Mouse (Mus musculus) left cerebral cortex, postnatal 14 days (tissue): ENCODE results near the gene L1cam. TPM values are rescaled to one million over a fixed set of nuclear protein-coding genes. Genes with fewer than 3 reads are reported as not detected.

ENCODE experiments used
- DNase-seq, 2 experiments: peaks; one replicate each; pipeline ENCODE4 v3.0.0; 2021 to 2022; ENCODE audit warnings: low spot score in 2 of 2, mixed read lengths in 1 of 2
- intact Hi-C: fragments of 180-260 bp; cut with DNase I; formaldehyde crosslinking; loops from one replicate; pipeline ENCODE4 v1.15.1; 2025
- total RNA-seq, 2 experiments: library from RNA; stranded (reverse); gene quantifications; 2 replicates each; pipeline ENCODE4 v1.2.3; 2021

Gene L1cam
- total RNA-seq, 2 experiments from 2014 or later = 240 to 245 TPM

DNA sequence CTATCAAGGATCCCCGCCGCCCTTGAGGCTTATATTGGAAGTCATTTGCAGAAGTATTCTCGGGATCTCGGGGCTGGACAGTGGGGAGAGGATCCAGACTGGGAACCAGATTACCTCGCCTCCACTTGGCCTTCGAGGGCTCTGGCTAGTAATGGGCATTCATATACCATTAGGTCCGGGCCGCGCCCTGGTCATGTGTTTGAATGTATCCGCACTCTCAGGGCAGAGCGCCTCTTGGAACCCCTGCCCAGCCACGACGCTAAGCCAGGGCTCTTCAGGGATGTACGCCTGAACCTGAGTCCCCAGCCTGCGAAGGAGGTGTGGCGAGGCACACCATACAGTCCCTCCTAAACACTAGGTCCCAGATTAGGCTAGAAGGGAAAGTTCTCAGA is 14.9 kb downstream of the L1cam start:
- DNase-seq = no peak
- intact Hi-C loops = no loop called here

DNA sequence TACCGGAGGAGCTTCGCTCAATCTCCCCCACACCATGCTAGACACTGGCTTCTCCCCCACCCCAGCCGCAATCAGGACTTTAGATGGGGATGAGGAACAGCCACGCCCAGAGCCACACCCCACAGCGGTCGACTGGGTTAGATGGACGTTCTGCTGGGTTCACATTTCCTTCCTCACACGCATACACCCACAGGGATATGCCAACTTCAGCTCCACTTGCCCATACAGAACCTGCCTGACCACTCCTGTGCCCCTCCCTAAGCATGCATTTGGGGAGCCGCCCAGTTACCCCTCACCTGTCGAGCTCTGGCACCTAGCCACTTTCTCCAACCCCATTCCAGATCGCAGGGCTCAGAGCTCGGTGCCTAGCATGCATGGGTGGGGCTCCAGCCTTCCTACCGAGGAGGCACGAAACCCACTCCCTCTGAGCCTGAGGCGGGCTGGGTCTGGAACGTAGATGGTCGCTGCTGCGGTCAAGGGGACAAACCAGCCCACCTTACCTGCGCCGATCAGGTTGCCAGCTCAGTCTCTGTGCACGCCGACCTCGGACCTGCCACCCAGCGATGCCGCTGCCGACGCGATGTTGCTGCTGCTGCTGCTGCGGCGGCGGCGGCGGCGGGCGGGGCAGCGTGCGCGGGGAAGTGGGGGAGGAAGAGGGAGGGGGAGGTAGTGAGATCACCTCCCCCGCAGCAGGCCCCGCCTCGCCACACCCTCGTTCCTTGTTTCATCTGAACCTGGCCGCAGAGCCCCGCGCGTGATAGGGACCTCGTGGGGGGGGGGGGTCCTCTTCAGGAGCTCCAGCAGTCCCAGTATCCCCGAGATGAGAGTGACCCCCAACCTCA is 15.5 kb downstream of the L1cam start:
- intact Hi-C loops = no loop called here
- DNase-seq = peak in 1 of 2 experiments; percentile 17

DNA sequence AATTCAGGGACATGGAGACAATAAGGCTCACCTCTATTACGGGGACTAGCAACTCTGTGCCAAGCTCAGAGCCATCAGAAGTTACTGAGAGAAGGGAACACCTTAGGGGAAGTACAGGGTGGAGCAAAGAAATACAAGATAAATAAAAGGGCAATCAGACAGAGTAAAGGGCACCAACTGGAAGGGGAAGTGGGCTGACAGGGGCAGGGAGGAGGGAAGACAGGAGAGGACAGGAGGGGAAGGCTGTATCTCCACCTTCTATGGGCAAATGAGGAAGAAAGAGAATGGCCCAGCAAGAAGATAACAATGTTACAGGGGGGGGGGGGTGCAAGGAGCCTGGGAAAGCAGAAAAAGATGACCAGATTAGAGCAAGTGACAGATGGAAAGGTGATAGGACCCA is 18.9 kb downstream of the L1cam start:
- DNase-seq = no peak
- intact Hi-C loops = no loop called here

DNA sequence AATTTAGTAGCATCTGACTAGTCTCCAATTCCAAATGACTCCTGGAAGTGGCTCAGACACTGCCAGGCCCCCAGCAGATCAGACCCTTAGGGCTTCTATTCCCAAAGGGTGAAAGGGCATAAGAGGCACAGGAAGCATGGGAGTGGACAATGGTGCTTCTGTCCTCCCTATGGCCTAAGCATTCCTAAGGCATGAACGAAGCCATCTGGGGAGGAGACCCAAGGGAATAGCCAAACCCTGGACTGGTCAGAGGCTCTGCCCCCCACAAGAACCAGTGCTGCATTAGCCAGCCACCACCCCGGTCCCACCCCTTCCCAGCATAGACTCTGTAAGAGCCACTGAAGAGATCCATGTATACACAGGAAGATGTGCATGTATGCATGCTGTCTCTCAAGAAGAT is 20.0 kb downstream of the L1cam start:
- intact Hi-C loops = no loop called here
- no peak for DNase-seq

DNA sequence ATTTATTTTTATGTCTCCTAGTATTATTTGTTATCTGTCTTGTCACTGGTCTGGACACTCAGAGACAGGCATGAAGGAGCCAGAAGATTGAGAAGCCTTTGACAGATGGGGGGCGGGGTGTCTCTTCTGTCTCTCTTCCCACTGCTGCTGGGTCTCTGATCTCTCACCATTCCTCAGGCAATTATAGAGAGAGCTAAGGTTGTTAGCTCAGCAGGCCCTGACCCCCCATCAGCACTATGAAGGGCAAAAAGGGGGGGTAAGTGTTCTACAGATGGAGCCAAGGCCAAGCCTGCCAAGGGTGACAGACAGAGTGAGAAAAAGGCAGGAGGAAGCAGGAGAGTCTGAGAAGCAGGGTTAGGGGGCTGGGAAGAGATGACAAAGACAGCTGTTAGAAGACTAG is 23.9 kb downstream of the L1cam start:
- DNase-seq = no peak
- intact Hi-C loops = no loop called here

DNA sequence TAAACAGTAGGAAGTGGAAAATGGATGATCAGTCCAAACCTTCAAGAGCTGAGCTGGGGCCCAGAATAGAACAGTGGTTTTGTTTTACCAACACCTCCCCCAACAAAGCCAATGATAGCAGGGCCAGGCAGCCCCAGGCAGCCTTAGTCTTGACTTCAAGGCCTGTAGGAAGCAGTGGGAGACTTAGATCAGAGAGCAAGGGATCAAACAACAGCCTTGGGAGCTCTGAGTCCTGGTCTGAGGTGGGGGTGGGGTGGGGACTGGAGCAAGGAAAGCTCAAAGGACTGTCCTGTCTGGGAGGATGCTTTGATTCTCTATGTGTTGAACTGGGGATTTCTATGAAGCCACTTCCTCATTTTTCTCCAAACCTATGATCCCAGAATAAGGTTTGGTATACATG is 24.4 kb downstream of the L1cam start:
- no peak for DNase-seq
- intact Hi-C loops = no loop called here

DNA sequence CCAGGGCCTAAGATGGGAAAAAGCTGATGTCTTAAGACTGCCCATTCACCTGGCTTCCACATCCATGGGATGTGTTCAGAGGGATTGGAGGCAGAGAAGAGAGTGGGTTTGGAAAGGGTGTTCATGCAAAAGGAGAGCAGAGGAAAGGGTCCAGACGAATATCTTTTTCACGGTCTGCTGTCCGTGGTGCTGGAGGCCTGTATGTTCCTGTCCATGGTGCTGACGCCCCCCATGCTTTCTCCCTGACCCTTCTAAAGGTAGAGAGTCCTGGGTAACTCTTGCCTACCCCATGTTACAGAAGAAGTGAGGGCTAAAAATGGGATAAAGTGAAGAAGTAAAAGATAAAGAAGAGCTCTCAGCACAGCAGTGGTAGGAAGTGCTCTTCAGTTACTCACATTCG is 26.6 kb downstream of the L1cam start:
- intact Hi-C loops = no loop called here

DNA sequence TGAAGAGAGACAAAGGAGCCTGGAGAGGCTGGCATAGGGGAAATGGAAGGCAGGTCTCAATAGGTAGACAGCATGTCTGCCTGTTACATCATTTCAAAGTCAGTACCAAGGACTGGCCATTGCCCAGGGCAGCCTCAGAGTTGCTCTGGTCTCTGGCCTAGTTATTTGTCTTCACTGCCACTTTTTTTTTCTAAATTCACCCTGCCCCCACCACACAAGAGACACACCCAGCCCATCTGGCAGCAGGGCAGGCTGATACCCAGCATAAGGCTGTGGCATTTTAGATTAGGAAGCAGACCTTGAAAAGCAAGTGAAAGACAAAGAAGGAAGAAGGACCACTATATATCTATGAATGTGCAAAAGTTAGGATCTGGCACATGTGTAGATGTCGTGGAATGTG is 28.1 kb downstream of the L1cam start:
- intact Hi-C loops = no loop called here
- no peak for DNase-seq

More for the DNA sequence above, 26.6 kb downstream of the L1cam start:
- DNase-seq = no peak

DNA sequence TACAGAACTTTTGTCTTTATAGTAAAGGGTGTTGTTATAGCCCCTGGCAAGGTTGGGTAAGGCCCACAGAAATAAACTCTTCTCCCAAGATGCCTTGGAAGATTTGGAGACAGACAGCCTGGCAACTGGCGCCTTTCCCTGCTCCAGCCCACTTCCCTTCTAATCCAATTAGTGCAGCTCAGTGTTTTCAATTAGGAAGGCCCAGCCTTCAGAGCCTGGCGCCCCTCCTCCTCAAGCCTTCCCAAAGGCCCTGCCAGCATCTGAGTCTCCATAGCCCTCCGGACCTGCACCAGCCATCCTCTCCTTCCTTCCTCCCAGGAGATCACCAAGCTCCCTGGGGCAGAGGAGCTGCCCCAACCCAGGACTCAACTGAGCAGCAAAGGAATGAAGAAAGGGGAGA is 28.6 kb downstream of the L1cam start:
- peak in 1 of 2 experiments; percentile 19 for DNase-seq
- intact Hi-C loops = no loop called here

DNA sequence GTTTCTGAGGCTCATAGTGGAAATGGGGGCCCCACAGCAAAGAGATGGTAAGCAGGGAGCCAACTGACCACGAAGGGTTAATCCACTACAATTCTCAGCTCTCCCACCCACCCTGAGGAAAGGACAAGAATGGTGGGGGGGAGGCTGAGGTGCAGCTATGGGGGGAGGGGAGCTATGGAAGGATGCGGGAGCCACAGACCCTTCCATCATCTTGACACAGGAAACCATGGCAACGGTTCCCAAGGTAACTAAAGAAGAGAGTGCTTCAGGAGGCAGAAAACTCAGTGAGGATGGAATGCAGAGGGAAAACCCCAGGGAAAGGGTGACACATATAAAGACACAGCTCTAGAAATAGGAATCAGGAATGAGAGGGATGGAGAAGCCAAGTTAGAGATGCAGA is 31.2 kb downstream of the L1cam start:
- intact Hi-C loops = no loop called here
- peak in 1 of 2 experiments; percentile 26 for DNase-seq

DNA sequence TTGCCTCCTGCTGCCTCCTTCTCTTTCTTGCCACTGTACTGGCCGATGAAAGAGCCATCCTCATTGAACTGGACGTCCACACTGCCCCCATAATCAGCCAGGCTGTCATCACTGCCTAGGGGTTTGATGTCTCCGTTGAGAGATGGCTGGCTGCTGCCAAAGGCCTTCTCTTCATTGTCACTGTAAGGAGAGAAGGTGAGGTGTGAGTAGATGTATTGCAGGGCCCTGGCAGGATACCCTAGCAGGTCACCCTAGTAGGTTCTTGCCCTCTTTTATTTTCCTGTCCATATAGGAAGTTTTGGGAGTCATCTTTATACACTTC is 40.9 kb downstream of the L1cam start:
- no peak for DNase-seq
- intact Hi-C loops = no loop called here

DNA sequence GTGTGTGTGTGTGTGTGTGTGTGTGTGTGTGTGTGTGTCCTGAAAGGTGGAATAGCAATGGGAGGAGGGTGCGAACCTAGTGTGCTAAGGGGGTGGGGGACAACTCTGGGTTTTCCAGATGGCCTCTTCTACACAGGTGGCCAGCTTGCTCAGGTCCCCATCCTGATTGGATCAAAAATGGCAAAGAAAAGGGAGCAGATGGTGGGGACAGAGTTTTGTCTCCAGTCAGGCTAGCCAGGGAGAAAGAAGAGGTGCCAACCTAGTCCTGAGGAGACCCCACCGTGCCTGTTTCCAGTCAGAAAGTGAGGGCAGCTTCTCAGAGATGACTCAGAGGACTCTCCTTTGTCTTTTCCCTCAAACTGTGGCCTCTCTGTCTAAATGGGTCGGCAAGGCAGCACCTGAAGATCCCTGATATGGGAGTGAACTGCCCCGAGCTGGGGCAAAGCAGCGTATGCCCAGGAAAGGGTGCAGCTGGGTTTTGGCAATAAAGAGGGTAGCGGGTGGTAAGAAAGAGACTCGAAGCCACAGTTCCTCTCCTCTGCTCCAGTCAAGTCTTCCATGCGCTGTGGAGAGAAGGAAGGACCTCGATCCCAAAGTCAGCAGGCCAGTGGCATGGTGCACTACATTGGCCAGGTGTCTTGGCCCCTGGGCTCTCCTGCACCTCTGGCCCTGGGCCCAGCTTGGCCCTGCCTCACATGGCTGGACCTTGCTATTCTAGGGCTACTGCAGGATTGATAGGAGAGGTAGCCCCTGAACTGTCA is 41.4 kb downstream of the L1cam start:
- intact Hi-C loops = no loop called here
- no peak for DNase-seq

DNA sequence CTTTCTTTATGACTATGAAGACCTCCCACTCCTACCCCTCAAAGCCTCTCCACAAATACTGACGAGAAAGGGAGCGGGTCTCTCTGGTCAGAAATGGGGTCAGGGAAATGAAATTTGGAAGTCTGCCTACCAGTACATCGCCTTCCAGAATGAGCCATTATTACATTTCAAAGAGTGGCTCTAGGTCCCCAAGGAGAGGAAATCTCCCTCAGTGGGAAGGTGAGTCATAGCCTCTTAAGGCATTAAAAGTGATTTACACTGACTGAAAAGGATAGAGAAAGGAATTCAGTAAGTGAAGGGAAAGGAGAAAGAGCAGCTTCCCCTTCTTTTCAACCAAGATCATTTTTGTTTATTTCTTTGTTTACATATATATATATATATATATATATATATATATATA is 59.2 kb downstream of the L1cam start:
- intact Hi-C loops = no loop called here

DNA sequence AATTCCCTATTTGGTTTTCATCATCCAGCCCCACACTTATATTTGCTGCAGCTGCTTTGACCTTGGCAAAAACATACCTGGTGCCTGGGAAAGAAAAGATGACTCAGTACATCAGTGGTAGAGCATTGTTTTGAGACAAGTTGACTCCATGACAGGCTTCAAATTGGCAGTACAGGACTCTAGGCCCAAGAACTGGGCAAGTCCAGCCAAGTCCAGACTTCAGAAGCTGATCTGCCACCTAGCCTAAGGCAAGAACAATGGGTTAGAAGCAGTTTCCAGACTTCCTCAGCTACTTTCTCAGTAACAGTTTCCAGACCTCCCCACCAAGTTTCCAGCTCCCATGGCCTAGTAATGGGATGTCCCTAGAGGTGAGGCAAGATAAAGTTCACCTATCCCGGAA is 60.2 kb downstream of the L1cam start:
- no peak for DNase-seq
- intact Hi-C loops = no loop called here

More for the DNA sequence above, 59.2 kb downstream of the L1cam start:
- no peak for DNase-seq

DNA sequence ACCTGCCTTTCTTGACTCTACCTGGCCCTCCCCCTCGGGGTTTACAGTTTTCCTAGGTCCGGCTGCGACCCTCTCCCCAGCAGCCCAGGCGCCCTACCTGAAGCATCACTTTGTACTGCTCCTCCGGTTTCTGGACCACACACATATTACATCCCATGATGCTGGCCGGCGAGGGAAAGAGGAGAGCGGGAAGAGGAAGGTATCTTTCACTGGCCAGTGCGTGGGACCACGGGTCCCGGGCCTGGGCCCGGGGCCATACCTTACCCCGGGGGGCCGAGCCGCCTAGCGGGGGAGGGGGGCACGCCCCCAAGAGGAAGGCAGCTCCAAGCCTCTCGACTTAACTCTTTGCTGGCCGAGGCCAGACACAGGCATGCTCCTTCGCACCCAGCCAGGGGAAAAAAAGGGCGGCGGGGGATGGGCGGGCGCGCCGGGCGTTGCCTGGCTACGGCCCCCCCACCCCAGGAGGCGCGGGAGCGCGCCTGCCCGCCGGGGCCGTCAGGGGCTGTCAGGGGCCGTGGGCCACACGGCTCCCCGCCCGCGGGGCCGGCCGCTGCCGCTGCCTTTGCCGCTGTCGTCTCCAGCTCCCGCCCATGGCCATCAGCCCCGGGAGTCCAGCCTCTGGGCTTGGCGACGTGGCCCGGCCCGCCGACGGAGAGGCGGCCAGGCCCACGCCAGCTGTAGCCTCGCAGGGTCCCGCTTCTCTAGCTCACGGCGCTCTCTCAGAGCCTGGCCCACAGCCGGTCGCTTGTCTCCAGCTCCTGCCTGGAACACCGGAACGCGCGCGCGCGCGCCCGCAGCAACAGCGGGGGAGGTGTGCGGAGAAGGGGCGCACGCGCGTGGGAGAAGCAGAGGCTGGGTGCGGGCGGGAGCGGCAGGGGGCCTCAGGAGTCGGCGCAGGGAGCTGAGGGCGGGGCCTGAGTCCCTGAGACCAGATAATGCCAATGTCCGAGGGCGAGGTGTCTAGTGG is 71.4 kb downstream of the L1cam start, which contains the start of gene Pdzd4:
Pdzd4 (minus strand) TSS at position 785 of the 967 bp plus-strand sequence.
- intact Hi-C loops = no loop called here
- peak; percentile 37 to 61 for DNase-seq

DNA sequence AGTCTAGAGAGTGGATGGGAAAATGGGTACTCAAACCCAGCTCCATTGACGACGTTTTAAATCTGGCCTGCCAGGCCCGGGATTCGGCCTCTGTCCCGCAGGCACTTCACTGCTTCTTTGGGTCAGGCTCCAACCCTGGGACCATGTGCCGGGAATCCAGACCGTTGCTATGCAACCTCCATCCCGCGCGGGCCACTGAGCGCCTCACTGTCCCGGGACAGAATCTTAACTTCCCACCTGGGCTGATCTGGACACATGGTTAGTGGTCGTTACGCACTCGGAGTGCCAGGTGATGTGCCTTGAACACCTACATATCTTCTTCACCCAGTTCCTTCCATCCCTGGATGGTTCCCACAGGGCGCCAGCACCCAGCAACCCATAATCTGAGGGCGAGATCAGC is 72.2 kb downstream of the L1cam start:
- intact Hi-C loops = no loop called here
- peak; percentile 2 to 9 for DNase-seq

DNA sequence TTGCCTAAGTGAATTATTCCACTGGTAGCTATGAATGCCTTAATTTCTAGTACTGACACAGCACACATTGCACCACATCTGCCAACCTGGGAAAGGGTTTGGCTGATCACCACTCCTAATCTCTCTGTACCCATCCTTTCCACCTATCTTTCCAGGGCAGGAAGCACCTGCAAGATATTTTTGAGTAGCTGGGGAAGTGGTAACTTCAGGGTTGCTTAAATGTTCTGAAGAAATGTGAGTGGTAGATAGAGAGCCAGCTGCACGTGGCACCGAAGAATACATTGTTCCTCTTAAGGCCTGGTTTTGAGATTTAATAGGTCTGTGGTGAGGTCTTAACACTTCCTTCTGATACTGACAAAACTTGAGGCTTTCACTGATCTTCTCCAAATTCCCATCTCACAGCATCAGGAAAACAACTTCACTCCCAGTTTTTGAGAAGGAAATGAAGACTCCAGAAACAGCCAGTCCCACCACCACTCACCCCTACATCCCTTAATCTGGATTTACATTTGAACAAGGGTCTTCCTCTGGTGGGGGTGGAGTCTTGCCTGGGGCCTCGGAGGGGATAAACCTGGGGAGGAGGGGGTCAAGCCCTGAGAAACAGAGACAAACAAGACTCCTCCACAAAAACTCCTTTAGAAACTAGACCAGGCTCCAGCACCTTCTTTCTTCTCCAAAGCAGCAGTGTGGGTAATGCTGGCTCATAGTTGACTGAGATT is 79.2 kb downstream of the L1cam start:
- intact Hi-C loops = no loop called here
- DNase-seq = no peak

DNA sequence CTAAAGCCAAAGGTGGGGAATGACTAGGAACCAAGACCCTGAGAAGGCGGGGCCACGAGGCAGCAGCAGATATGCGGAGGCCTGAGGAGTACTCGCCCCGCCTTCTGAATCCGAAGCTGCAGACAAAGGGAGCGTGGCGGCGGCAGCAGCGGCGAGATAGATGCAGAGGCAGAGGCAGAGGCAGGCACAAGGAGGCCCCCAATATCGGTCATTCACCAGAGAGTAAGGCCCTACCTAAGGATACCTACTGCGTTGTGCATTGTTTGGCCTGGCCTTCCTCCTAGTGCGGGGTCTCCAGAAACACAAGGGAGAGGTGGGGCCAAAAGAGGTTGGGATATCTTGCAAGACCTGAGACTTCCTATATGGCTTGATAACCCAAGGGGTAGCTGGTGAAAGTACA is 80.8 kb downstream of the L1cam start:
- intact Hi-C loops = no loop called here
- no peak for DNase-seq

DNA sequence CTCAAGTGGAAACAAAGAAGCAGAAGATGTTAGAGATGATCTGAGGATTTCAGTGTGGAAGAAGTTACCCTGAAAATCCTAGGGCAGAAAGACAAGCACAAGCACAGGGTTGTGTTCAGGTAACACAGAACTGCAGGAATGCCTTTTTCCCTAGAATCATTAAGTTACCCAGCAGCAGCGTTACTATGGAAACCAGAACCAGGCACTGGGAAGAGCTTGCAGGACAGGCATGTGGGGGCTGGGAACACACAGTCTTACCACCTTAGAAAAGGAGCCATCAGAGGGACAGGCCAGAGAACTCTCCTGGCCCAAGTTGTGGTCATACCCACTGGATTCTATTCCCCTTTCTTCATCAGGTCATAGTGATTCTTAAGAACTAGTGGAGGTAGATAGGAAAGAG is 90.1 kb downstream of the L1cam start:
- peak in 1 of 2 experiments; percentile 30 for DNase-seq
- intact Hi-C loops = no loop called here
